Mouse (Mus musculus) limb, embryonic 13.5 days (tissue): ENCODE data around the gene Sema5a. TPM values are rescaled to one million over a fixed set of nuclear protein-coding genes. Genes with fewer than 3 reads are reported as not detected.

Experiments used
- ATAC-seq: fragments of 200-750 bp; cut with Nextera tagmentation; 2 replicates; pipeline ENCODE4 v1.8.0; 2017; ENCODE audit warnings: low read depth, moderate number of reproducible peaks, moderate TSS enrichment; ENCODE audit not compliant: low FRiP score
- H3K27ac ChIP-seq: fragments of 300-500 bp; sonication (generic); 2 replicates; pipeline ENCODE4 v1.5.1; 2015; ENCODE audit warnings: inconsistent platforms, mild to moderate bottlenecking, moderate library complexity
- H3K27me3 ChIP-seq: fragments of 300-500 bp; sonication (generic); 2 replicates; pipeline ENCODE4 v1.6.1; 2015; ENCODE audit warnings: mild to moderate bottlenecking, inconsistent platforms
- H3K36me3 ChIP-seq: fragments of 300-500 bp; sonication (generic); 2 replicates; pipeline ENCODE4 v1.6.1; 2015; ENCODE audit warnings: inconsistent platforms, mild to moderate bottlenecking, moderate library complexity
- H3K4me1 ChIP-seq: fragments of 300-500 bp; sonication (generic); 2 replicates; pipeline ENCODE4 v1.6.1; 2015; ENCODE audit warnings: inconsistent platforms
- H3K4me2 ChIP-seq: fragments of 300-500 bp; sonication (generic); replicated peaks from 2 replicates; pipeline ENCODE4 v1.6.1; 2015; ENCODE audit warnings: inconsistent platforms, mild to moderate bottlenecking, moderate library complexity
- H3K4me3 ChIP-seq: fragments of 300-500 bp; sonication (generic); 2 replicates; pipeline ENCODE4 v1.5.1; 2015; ENCODE audit warnings: moderate library complexity, mild to moderate bottlenecking, inconsistent platforms
- H3K9ac ChIP-seq: fragments of 300-500 bp; sonication (generic); 2 replicates; pipeline ENCODE4 v1.6.1; 2015; ENCODE audit warnings: mild to moderate bottlenecking, inconsistent platforms
- H3K9me3 ChIP-seq: fragments of 300-500 bp; sonication (generic); 2 replicates; pipeline ENCODE4 v1.6.1; 2016; ENCODE audit warnings: inconsistent platforms
- WGBS: fragments of 180-500 bp; shearing (Covaris S2); methylation state at CpG from one replicate; pipeline ENCODE4 v1.1.7; 2015; 5-methylcytosine and 5-hydroxymethylcytosine counted together
- polyA plus RNA-seq: library from polyadenylated mRNA; unstranded; fragments of >200 nt; fragmentation: Nextera tagmentation; extraction: Ambion mirVana; gene quantifications from 2 replicates; pipeline ENCODE4 v1.2.1, GENCODE M21; 2015

Sema5a gene
- polyA plus RNA-seq, 1 experiment from 2014 or later = 42.2 TPM

DNA sequence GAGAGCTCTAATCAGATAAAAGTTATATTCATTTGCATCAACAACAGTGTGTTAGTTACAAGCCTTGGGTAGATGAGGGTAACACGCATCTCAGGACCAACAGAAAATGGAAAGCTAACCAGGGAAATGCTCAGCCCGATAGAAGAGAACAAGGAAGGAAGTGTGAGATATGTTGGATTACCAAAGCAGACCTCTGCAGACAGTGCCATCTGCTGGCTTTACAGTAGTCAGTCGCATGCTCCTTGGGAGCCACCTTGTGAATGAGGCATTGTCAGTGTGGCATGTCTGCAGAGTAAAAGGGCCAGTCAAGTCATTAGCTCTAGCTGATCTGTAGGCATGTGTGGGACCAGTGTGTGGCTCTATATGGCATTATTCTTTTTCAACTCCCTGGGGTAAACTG is 486.2 kb downstream of the Sema5a start:
- 33% methylated on average over 3 of the region's 3 CpGs for WGBS
- no peaks in the 10 kb centered on the region for H3K27me3 ChIP-seq
- no peak for ATAC-seq
- H3K9ac ChIP-seq = no peak overlapping the region
- H3K27ac ChIP-seq = no peak overlapping the region
- no peaks in the 10 kb centered on the region for H3K4me1 ChIP-seq
- H3K36me3 ChIP-seq = no peaks in the 10 kb centered on the region
- no peak overlapping the region for H3K4me3 ChIP-seq
- no peaks in the 10 kb centered on the region for H3K9me3 ChIP-seq
- H3K4me2 ChIP-seq = no peak overlapping the region

Other genes with a start within 250 kb of the Sema5a start
- not detected in 2 replicates for gene Tas2r119, start 67.5 kb upstream of the Sema5a start, polyA plus RNA-seq